Mouse (Mus musculus) left cerebral cortex, adult 11 months (tissue): ENCODE measurements around the gene Vat1l.

Source experiments
- DNase-seq: peaks from one replicate; pipeline ENCODE4 v3.0.0; 2022; ENCODE audit warnings: low spot score

The Vat1l gene

GRCm38 (mm10) chr8:114399273-114399672 is 193.9 kb downstream of the Vat1l start:
- no peak for DNase-seq

DNA sequence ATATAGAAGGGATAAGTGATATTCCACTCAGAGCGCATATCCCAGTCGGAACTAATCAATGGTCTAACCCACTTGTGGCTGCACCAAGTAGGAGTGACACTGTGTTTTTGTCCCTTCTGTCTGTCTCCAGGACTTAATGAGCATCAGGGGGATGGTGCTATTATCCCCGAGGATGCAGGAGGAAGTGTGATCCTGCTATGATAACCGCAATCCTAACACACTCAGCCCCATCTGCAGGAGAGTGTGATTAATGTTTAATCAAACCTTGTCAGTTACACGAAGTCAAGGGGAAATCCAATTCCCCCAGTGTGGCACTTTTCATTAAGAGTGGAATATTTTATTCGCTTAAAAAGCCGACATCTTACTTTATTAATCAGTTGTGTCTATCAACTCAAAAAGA is 196.3 kb downstream of the Vat1l start:
- DNase-seq: no peak

- no peak for DNase-seq
These were observed 206.0 kb downstream of the Vat1l start for GRCm38 (mm10) chr8:114411421-114411820.

DNA sequence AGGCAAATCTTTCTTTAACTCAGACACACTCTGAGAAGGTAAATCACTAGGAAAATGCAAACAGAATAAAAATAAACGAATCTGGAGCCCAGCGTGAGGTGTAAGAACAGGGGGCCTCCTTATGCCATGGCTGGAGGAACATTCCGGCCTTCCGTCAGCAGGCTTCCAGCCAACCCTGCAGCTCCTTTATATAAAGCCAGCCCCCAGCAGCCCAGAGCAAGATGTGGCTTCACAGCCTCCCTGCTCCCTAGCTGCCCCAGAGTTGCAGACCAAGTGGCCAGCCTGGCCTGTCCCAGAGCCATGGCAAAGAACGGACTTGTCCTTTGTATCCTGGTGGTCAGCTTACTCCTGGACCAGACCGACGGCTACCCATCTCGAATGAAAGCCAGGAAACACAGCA is 212.4 kb downstream of the Vat1l start, which contains the start of gene Clec3a:
Gene Clec3a, plus strand, starts transcription at position 301 of the 400 bp plus-strand sequence.
- no peak for DNase-seq

DNA sequence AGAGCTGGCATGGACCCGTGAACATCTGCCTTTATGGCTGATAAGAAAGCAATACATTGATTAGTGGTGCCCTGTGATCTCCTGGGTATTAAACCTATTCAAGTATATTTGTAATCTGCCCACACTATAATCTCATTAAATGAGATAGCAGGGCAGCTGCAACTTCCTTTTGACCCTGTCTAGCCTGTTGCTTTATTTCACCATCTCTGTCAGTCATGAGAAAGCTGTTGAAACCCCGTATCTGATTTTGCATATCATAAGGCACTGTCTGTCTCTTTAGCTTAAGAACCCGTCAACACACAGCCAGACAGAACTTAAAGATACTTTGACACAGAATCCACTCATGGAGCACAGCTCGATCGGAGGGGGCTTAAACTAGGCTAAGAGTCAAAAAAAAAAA is 213.1 kb downstream of the Vat1l start:
- DNase-seq: no peak

- no peak for DNase-seq
These were observed 213.5 kb downstream of the Vat1l start for GRCm38 (mm10) chr8:114418904-114419303.

- DNase-seq: no peak
These were observed 216.1 kb downstream of the Vat1l start for GRCm38 (mm10) chr8:114421544-114421943.
